Mouse (Mus musculus) heart, adult 10 weeks (tissue): ENCODE results near the gene Tgfb3. TPM values are rescaled to one million over a fixed set of nuclear protein-coding genes. Genes with fewer than 3 reads are reported as not detected.

ENCODE experiments used
- polyA plus RNA-seq: library from polyadenylated mRNA; stranded (reverse); fragments of 350-450 nt; fragmentation: Illumina TruSeq; extraction: RNeasy Lipid Tissue Mini Kit (QIAGEN cat#74804); gene quantifications from one replicate; pipeline ENCODE4 v1.2.3, GENCODE M21; 2014; ENCODE audit warnings: low read depth, low replicate concordance

The Tgfb3 gene
- polyA plus RNA-seq = 13.7 TPM

DNA sequence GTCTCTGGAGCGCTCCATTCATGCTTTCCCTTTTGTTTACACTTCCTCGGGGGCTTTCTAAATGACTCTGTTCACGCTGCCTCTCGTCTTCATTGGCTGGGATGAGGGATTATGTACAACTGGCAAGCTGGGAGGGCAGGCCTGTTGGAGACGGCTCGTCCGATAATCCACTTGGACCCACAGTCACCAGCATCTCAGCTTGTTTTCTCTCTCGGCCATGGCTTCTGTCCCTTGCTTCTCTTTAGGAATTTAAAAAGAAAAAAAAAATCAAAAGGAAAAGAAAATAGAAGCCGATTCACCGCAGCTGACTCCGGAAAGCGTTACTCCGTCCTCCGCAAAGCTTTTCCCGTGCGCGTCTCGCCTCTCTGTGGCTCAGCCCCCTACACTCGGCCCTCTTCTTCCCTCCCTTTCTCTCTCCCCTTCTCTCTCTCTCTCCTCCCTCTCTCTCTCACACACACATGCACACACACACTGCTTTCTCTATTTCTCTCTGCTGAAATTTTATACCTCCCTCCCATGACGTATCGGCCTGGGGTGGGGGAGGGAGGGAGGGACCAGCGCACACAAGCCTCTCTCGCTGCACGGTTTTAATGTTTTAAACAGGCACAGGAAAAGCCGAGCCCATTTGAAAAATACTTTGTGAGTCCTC lies at the start of gene Tgfb3:
Gene Tgfb3, minus strand, starts transcription at position 489 of the 649 bp plus-strand sequence.

GRCm38 (mm10) chr12:86082481-86083012 lies 3.7 kb upstream of the Tgfb3 start, which contains the start of gene Ift43:
Gene Ift43, plus strand, starts transcription at chr12:86082541.

Other genes starting within 250 kb of the Tgfb3 start
- gene Ift43, start 3.5 kb upstream of the Tgfb3 start, polyA plus RNA-seq = 44.5 TPM
- 8.9 TPM for gene Gpatch2l, start 162.8 kb upstream of the Tgfb3 start, polyA plus RNA-seq